Mouse (Mus musculus) Patski (cell line): ENCODE data around the gene Asb13. TPM values are rescaled to one million over a fixed set of nuclear protein-coding genes. Genes with fewer than 3 reads are reported as not detected.

Experiments
- ATAC-seq: fragments of 100-300 bp; one replicate; pipeline ENCODE4 v1.8.0; 2021
- CTCF ChIA-PET: fragments of 350-600 bp; sonication (Branson Sonifier 250); formaldehyde crosslinking; loops from one replicate; lab custom pipeline; 2022; ENCODE audit warnings: inconsistent platforms; lab: Charles Lee
- POLR2A ChIA-PET: fragments of 350-600 bp; sonication (Branson Sonifier 250); formaldehyde crosslinking; loops from one replicate; lab custom pipeline; 2022; ENCODE audit warnings: antibody characterized with exemption, inconsistent platforms; lab: Charles Lee
- DNase-seq: peaks from one replicate; pipeline ENCODE4 v3.0.0-alpha.2; 2011; ENCODE audit warnings: low read depth, low spot score
- H3K27me3 ChIP-seq: fragments of 371-371 bp; one replicate; pipeline ENCODE4 v1.5.1; 2021
- CTCF ChIP-seq: fragments of 100-300 bp; IDR thresholded peaks from one replicate; pipeline ENCODE4 v1.5.1; 2021
- in situ Hi-C: fragments of 300-500 bp; cut with MboI; formaldehyde crosslinking; loops from 3 replicates; pipeline ENCODE4 v1.11.1; 2018; ENCODE audit warnings: low pct_unique_long_range_greater_than_20kb, mixed read lengths
- polyA plus RNA-seq: library from polyadenylated mRNA; unstranded; gene quantifications from one replicate; pipeline ENCODE4 v1.2.3, GENCODE M21; 2021

The Asb13 gene
- polyA plus RNA-seq, 1 experiment from 2014 or later = 14.2 TPM

- TF ChIP-seq CTCF = no peak
- ChIA-PET POLR2A (no interaction called here), CTCF (interaction anchor here (1.1 to 3.4 kb wide), 4 partner anchors 103 to 271 kb away, joined by 3 to 43 read pairs (median 8); no protein-coding TSS in a partner anchor)
- no peaks in the 10 kb centered on the region for H3K27me3 ChIP-seq
- in situ Hi-C loops = loop anchor here (25.0 kb wide), 2 partner anchors 623 to 923 kb away; partner anchors contain the start of gene Akr1c12
- ATAC-seq = no peak
- no peak for DNase-seq
Observed at GRCm38 (mm10) chr13:3664241-3664640, 30.4 kb downstream of the Asb13 start.

GRCm38 (mm10) chr13:3665308-3665723 is 31.5 kb downstream of the Asb13 start:
- peak; percentile 97 for TF ChIP-seq CTCF
- ATAC-seq (peak; percentile 61), DNase-seq (peak; percentile 63)
- ChIA-PET CTCF (interaction anchor here (0.6 to 3.4 kb wide), 42 partner anchors 8 to 338 kb away, joined by 3 to 43 read pairs (median 4); no protein-coding TSS in a partner anchor), POLR2A (interaction anchor here (0.6 to 0.9 kb wide), 2 partner anchors 229 to 241 kb away, joined by 4 read pairs; no protein-coding TSS in a partner anchor)
- no peaks in the 10 kb centered on the region for H3K27me3 ChIP-seq
- in situ Hi-C loops = loop anchor here (5.0 to 25.0 kb wide), 5 partner anchors 82 to 922 kb away; partner anchors contain the start of gene Akr1c12

- H3K27me3 ChIP-seq = no peaks in the 10 kb centered on the region
- DNase-seq (no peak), ATAC-seq (peak; percentile 64)
- in situ Hi-C loops = loop anchor here (5.0 to 25.0 kb wide), 5 partner anchors 80 to 920 kb away; partner anchors contain the start of gene Akr1c12
- peak; percentile 67 for TF ChIP-seq CTCF
- ChIA-PET POLR2A (interaction anchor here (1.3 to 1.4 kb wide), 2 partner anchors 78 to 226 kb away, joined by 5 to 6 read pairs; no protein-coding TSS in a partner anchor), CTCF (interaction anchor here (1.0 to 3.4 kb wide), 5 partner anchors 16 to 227 kb away, joined by 3 to 43 read pairs (median 8); no protein-coding TSS in a partner anchor)
Observed at GRCm38 (mm10) chr13:3667288-3667873, 33.5 kb downstream of the Asb13 start.

GRCm38 (mm10) chr13:3668068-3668467 is 34.2 kb downstream of the Asb13 start:
- POLR2A ChIA-PET = no interaction called here
- no peak for TF ChIP-seq CTCF
- H3K27me3 ChIP-seq = no peaks in the 10 kb centered on the region
- ATAC-seq (no peak), DNase-seq (no peak)
- CTCF ChIA-PET = interaction anchor here (2.4 kb wide), 1 partner anchor 228 kb away, joined by 9 read pairs; no protein-coding TSS in a partner anchor
- in situ Hi-C loops = loop anchor here (5.0 to 25.0 kb wide), 5 partner anchors 79 to 919 kb away; partner anchors contain the start of gene Akr1c12

GRCm38 (mm10) chr13:3669611-3670010 is 35.8 kb downstream of the Asb13 start:
- H3K27me3 ChIP-seq = no peaks in the 10 kb centered on the region
- CTCF ChIA-PET = interaction anchor here (1.2 to 2.4 kb wide), 3 partner anchors 25 to 227 kb away, joined by 3 to 9 read pairs (median 6); no protein-coding TSS in a partner anchor
- in situ Hi-C loops = loop anchor here (5.0 to 25.0 kb wide), 5 partner anchors 78 to 918 kb away; partner anchors contain the start of gene Akr1c12
- ATAC-seq (no peak), DNase-seq (no peak)
- POLR2A ChIA-PET = interaction anchor here (1.0 to 2.0 kb wide), 4 partner anchors 9 to 224 kb away, joined by 3 to 7 read pairs (median 4); no protein-coding TSS in a partner anchor
- no peak for TF ChIP-seq CTCF

GRCm38 (mm10) chr13:3670039-3670438 is 36.2 kb downstream of the Asb13 start:
- in situ Hi-C loops = loop anchor here (25.0 kb wide), 2 partner anchors 617 to 917 kb away; partner anchors contain the start of gene Akr1c12
- ATAC-seq = peak; percentile 37
- CTCF ChIA-PET = interaction anchor here (0.6 to 2.4 kb wide), 5 partner anchors 8 to 226 kb away, joined by 3 to 9 read pairs (median 3); no protein-coding TSS in a partner anchor
- DNase-seq = peak; percentile 76
- H3K27me3 ChIP-seq = no peaks in the 10 kb centered on the region
- no peak for TF ChIP-seq CTCF
- POLR2A ChIA-PET = interaction anchor here (1.0 to 2.0 kb wide), 5 partner anchors 9 to 224 kb away, joined by 3 to 7 read pairs (median 4); no protein-coding TSS in a partner anchor

- TF ChIP-seq CTCF = no peak
- ATAC-seq = no peak
- ChIA-PET CTCF (interaction anchor here (1.0 kb wide), 1 partner anchor 8 kb away, joined by 3 read pairs; no protein-coding TSS in a partner anchor), POLR2A (interaction anchor here (0.7 kb wide), 1 partner anchor 172 kb away, joined by 3 read pairs; no protein-coding TSS in a partner anchor)
- DNase-seq = no peak
- in situ Hi-C loops = loop anchor here (25.0 kb wide), 2 partner anchors 614 to 914 kb away; partner anchors contain the start of gene Akr1c12
- H3K27me3 ChIP-seq = no peaks in the 10 kb centered on the region
Observed at GRCm38 (mm10) chr13:3673151-3673550, 39.3 kb downstream of the Asb13 start.

GRCm38 (mm10) chr13:3673622-3674021 is 39.8 kb downstream of the Asb13 start:
- CTCF ChIA-PET = interaction anchor here (1.0 kb wide), 1 partner anchor 8 kb away, joined by 3 read pairs; no protein-coding TSS in a partner anchor
- POLR2A ChIA-PET = interaction anchor here (0.7 kb wide), 1 partner anchor 172 kb away, joined by 3 read pairs; no protein-coding TSS in a partner anchor
- in situ Hi-C loops = loop anchor here (25.0 kb wide), 2 partner anchors 614 to 914 kb away; partner anchors contain the start of gene Akr1c12
- H3K27me3 ChIP-seq = no peaks in the 10 kb centered on the region
- DNase-seq (no peak), ATAC-seq (no peak)
- TF ChIP-seq CTCF = no peak

- no peak for TF ChIP-seq CTCF
- ATAC-seq = no peak
- no peak for DNase-seq
- POLR2A ChIA-PET = no interaction called here
- in situ Hi-C loops = no loop called here
- CTCF ChIA-PET = no interaction called here
- no peaks in the 10 kb centered on the region for H3K27me3 ChIP-seq
Observed at GRCm38 (mm10) chr13:3675855-3676254, 42.0 kb downstream of the Asb13 start.

- CTCF ChIA-PET = interaction anchor here (1.1 to 1.5 kb wide), 2 partner anchors 13 to 50 kb away, joined by 4 read pairs; no protein-coding TSS in a partner anchor
- ATAC-seq = no peak
- in situ Hi-C loops = no loop called here
- TF ChIP-seq CTCF = no peak
- DNase-seq = no peak
- POLR2A ChIA-PET = interaction anchor here (1.5 kb wide), 1 partner anchor 9 kb away, joined by 5 read pairs; no protein-coding TSS in a partner anchor
- no peaks in the 10 kb centered on the region for H3K27me3 ChIP-seq
Observed at GRCm38 (mm10) chr13:3679098-3679497, 45.3 kb downstream of the Asb13 start.
